Mouse (Mus musculus) A20 (cell line): Measurements from ENCODE around the gene Morn1.
"Not testable (repeated sequence)": the region's sequence is repeated elsewhere in the genome, so short reads cannot be mapped to it uniquely, and the experiment has no call there.

Experiments used
- DNase-seq: peaks from one replicate; pipeline ENCODE4 v3.0.0-alpha.2; 2011; ENCODE audit warnings: low read depth, low spot score

Morn1 gene

GRCm38 (mm10) chr4:155078808-155079207 is 7.6 kb upstream of the Morn1 start:
- DNase-seq = not testable (repeated sequence)

DNA sequence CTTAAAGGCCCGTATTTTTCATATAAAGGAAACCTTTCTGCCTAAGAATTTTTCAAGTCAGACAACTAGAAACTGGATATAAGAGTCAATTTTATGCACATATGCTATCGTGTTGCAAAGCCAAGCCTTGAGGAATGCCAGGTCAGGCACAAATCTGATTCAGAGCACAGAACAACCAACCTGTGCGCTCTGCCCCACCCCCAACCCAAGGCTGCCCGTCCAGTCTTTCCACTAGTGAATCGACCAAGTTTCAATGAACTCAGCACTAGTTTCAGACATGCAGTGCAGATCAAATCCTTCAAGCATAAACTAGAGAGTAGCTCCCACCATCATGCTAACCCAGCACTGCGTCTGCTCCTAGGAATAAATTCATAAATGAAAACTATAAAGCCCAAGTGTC is 6.7 kb upstream of the Morn1 start:
- DNase-seq = no peak

GRCm38 (mm10) chr4:155083553-155083952 is 2.8 kb upstream of the Morn1 start:
- DNase-seq = no peak

DNA sequence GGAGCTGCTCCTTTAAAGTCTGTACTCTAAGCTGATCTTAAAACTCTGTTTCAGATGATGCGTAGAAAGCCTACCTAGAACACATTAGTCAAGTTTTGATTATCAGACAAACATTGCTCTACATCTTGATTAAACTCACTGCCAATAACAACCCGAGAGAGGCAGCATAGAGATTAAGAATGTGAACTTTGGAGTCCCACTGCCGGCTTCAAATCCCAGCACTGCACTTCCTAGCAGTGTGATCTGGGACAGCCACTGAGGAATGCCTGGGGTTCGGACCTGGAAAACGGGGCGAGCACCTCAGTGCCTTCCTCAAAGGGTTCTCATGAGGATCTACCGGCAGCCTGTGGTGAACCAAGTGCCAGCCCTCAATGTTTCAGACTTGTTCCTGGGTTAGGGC is 2.0 kb upstream of the Morn1 start:
- DNase-seq = no peak

DNA sequence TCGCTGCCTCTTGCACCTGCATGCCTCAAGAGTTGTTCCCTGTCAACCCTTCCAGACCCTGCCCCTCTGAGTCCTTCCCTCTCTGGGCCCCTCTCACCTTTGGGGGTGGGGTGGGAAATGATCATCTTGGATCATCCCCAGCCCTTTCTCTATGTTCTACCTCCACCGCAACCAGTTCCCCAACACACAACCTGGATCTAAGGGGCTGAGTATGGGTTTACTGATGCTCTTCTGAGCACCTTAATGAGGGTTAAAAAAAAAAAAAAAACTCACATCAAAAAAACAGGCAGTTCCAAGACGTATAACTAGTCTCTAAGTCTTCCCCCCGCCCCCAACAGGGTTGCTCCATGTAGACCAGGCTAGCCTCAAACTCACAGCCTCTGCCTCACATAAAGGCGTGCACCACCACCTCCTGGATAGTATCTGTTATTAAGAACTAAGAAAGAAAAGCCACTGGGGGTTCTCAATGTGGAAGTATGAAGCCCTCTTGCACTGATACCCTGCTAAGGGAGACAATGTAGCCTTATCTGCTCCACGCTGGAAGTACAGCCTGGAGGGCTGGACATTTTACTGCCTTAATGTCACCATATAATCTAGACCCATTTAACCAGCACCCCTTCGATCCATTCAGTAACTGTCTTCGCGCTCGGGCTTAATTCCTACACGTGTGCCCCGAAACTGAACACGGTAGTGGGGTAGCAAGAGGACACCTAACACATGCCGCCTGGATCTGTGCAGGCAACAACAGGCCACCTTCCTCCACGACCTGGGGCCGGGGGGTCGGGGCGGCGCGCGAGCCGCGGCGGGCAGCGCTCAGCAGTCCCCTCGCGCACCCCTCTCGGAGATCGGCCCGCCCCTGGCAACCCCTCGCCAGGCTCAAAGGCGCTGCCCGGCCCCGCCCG is 920 bp upstream of the Morn1 start:
- no peak for DNase-seq

DNA sequence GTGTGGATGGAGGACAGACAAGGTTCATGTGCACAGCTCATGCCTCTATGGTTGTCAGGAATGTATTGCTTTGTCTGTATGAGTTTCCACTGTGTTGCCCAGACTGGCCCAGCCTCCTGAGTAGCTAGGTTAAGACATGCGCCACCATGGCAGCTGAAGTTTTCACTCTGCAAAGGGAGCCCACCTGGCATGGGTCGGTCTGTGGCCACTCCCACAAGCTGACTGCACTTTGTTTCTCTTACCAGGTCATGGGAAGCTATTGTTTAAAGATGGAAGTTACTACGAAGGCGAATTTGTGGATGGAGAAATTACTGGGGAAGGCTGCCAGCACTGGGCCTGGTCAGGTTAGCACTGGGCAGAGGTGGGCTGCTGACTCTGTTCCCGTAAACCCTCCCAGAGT is 2.9 kb downstream of the Morn1 start:
- DNase-seq = no peak

DNA sequence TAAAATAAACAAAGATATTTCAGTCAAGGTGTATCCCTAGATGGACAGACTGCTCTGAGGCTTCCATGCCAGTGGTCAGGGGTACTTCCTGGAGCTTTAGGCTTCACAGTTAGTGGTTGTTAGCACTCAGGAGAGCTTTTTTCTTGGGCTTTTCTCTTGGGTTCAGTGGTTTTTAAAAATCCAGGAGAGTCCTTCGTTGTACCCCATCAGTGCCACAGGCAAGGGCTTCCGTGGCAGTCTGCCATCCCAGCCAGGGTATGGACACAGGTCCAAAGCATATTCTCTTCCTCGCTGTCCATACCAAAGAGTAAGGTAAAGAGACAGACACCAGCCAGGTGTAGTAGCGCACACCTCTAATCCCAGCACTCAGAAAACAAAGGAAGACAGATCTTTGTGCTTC is 3.8 kb downstream of the Morn1 start:
- no peak for DNase-seq

GRCm38 (mm10) chr4:155090688-155091449 is 4.5 kb downstream of the Morn1 start:
- peak; percentile 84 for DNase-seq

GRCm38 (mm10) chr4:155092718-155093430 is 6.5 kb downstream of the Morn1 start:
- DNase-seq = no peak

GRCm38 (mm10) chr4:155093431-155094149 is 7.2 kb downstream of the Morn1 start:
- no peak for DNase-seq

DNA sequence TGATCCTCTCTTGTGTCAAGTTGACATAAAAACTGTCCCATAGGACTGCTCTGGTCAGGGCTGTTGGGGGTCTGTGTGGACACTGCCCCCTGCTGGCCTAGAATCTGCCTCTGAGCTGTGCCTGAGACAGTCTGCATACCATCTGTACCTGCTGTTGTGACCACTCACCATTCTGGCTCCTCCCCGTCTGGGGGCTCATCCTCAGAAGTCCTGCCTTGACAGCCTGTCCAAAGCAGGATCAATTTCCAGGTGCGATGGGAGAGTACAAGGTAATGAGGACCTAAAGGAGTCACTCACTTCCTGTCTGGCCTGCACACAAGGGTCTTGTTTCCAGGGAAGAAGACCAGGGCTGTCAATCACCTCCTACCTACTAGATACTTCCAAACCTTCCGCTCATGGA is 8.2 kb downstream of the Morn1 start:
- DNase-seq = peak; percentile 76

- DNase-seq = peak; percentile 79
These were observed 9.0 kb downstream of the Morn1 start for GRCm38 (mm10) chr4:155095238-155095900.

DNA sequence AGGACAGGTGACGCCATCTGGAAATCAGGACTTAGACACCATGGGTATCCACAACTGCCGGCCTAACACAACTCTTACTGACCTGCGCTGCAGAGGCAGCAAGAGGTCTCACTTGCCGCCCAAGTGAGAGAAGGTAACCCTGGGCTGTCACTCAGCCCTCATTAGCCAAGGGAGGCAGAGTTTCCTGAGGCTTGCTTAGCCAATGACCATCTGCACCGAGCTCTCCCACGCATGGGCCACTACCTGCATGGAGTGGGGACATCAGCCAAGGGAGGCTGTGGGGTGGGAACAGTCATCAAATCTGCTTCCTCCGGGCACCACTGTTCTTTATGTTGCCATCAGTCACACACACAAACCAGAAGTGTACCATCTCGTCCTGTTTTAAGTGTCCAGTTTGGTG is 9.6 kb downstream of the Morn1 start:
- DNase-seq = no peak

GRCm38 (mm10) chr4:155097452-155097851 is 11.1 kb downstream of the Morn1 start:
- DNase-seq = no peak

DNA sequence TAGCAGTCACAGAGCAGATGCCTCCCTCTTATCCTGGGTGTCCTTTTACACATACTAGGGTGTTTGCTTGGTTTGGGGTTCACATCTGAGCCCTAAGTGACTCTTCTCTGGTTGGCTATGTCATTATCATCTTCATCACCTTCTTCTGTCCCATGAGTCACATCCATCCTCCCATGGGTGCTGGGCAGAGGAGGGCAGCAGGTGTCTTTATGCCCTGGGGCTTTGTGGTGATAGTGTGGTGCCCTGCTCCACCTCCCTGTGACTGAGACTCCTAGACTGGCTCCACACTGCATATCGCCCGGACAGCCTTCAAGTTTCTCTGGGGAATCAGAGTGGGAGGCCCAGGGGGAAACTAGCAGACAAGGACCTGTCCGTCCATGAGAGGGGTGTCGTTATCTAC is 12.2 kb downstream of the Morn1 start:
- DNase-seq = no peak

DNA sequence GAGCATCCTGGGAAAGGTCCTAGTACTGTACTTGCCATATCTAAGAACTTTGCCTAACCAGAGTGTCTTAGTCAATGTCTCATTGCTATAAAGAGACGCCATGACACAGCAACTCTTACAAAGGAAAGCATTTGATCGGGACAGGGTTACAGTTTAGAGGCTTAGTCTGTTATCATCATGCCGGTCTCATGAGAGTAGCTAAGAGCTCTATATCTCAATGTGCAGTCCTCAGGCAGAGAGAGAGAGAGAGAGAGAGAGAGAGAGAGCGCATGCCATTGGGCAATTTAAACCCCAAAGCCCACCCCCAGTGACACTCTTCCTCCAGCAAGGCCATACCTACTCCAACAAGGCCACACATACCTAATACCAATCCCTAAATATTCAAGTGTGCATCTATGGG is 21.5 kb downstream of the Morn1 start:
- no peak for DNase-seq

DNA sequence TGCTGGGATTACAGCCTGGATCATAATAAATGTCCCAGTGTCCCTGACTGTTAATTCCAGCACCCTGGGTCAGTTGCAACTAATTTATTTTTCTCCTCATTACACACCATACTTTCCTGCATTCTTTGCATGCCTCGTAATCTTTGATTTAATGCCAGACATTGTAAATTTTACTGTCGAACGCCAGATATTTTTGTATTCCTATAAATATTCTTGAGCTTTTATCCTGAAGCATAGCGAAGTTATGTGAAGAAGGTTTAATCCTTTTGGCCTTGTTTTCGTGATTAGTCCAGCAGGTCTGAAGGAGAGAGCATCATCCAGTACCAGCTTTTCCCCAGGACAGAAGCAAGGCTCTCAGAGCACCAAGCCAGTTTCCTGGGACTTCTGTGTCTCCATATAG is 23.1 kb downstream of the Morn1 start:
- no peak for DNase-seq

GRCm38 (mm10) chr4:155113766-155114410 is 27.5 kb downstream of the Morn1 start:
- DNase-seq = no peak

GRCm38 (mm10) chr4:155116607-155117006 is 30.2 kb downstream of the Morn1 start:
- no peak for DNase-seq

- no peak for DNase-seq
These were observed 31.1 kb downstream of the Morn1 start for GRCm38 (mm10) chr4:155117396-155117978.
